Mouse (Mus musculus): Measurements from ENCODE around the gene Aamp. TPM values are rescaled to one million over a fixed set of nuclear protein-coding genes. Genes with fewer than 3 reads are reported as not detected.

Gene Aamp
- polyA plus RNA-seq, 1 experiment from 2014 or later, result 130 TPM

GRCm38 (mm10) chr1:74239162-74239561 lies 45.4 kb downstream of the Aamp start:
- peak overlapping the region; percentile 28; the same call in 1 of the 2 replicates for H3K9ac ChIP-seq (ENCODE audit: low read depth, low read length)
- WGBS, result 9% methylated on average over 7 of the region's 7 CpGs
- ATAC-seq, result peak; percentile 58
- H3K27ac ChIP-seq (ENCODE audit: low read depth, low read length), result peak overlapping the region; percentile 63
- H3K27me3 ChIP-seq (replicated peaks; ENCODE audit: control insufficient read depth, insufficient read depth, low read length), result no peaks in the 10 kb centered on the region
- peak overlapping the region; percentile 100 for H3K4me3 ChIP-seq (ENCODE audit: low read depth, low read length)
- H3K4me2 ChIP-seq (replicated peaks; ENCODE audit: low read depth), result peak overlapping the region; percentile 67
- H3K9me3 ChIP-seq (ENCODE audit: control insufficient read depth), result no peaks in the 10 kb centered on the region
- peaks cover 18% of the 10 kb centered on the region for H3K4me1 ChIP-seq (replicated peaks; ENCODE audit: control insufficient read depth, insufficient read depth, low read length)
- no peaks in the 10 kb centered on the region for H3K36me3 ChIP-seq (ENCODE audit: control insufficient read depth, insufficient read depth)
- TF ChIP-seq CTCF (IDR thresholded peaks at IDR 0.05; ENCODE audit: low read depth), result no peak

GRCm38 (mm10) chr1:74238136-74238535 lies 46.4 kb downstream of the Aamp start:
- peak overlapping the region; percentile 100 for H3K4me3 ChIP-seq (ENCODE audit: low read depth, low read length)
- 0 out of 2 replicates have a peak overlapping the region, but pooled peaks have one; percentile 97 for H3K9ac ChIP-seq (ENCODE audit: low read depth, low read length)
- TF ChIP-seq CTCF (IDR thresholded peaks at IDR 0.05; ENCODE audit: low read depth), result no peak
- no peak overlapping the region; the same call in 1 of the 2 replicates for H3K27ac ChIP-seq (ENCODE audit: low read depth, low read length)
- no peaks in the 10 kb centered on the region for H3K36me3 ChIP-seq (ENCODE audit: control insufficient read depth, insufficient read depth)
- H3K4me2 ChIP-seq (replicated peaks; ENCODE audit: low read depth), result peak overlapping the region; percentile 67
- no peaks in the 10 kb centered on the region for H3K27me3 ChIP-seq (replicated peaks; ENCODE audit: control insufficient read depth, insufficient read depth, low read length)
- ATAC-seq, result no peak
- 19% methylated on average over 1 of the region's 1 CpGs for WGBS
- no peaks in the 10 kb centered on the region for H3K9me3 ChIP-seq (ENCODE audit: control insufficient read depth)
- H3K4me1 ChIP-seq (replicated peaks; ENCODE audit: control insufficient read depth, insufficient read depth, low read length), result peaks cover 18% of the 10 kb centered on the region

GRCm38 (mm10) chr1:74237671-74238070 lies 46.9 kb downstream of the Aamp start:
- Histone ChIP-seq H3K4me1 (replicated peaks; ENCODE audit: control insufficient read depth, insufficient read depth, low read length) (peaks cover 18% of the 10 kb centered on the region), H3K4me3 (ENCODE audit: low read depth, low read length) (peak overlapping the region; percentile 100), H3K27me3 (replicated peaks; ENCODE audit: control insufficient read depth, insufficient read depth, low read length) (no peaks in the 10 kb centered on the region), H3K9ac (ENCODE audit: low read depth, low read length) (peak overlapping the region; percentile 97), H3K36me3 (ENCODE audit: control insufficient read depth, insufficient read depth) (no peaks in the 10 kb centered on the region), H3K27ac (ENCODE audit: low read depth, low read length) (no peak overlapping the region), H3K9me3 (ENCODE audit: control insufficient read depth) (no peaks in the 10 kb centered on the region), H3K4me2 (replicated peaks; ENCODE audit: low read depth) (peak overlapping the region; percentile 67)
- WGBS, result 10% methylated on average over 5 of the region's 5 CpGs
- TF ChIP-seq CTCF (IDR thresholded peaks at IDR 0.05; ENCODE audit: low read depth), result no peak
- no peak for ATAC-seq

- peak overlapping the region; percentile 98 for H3K27ac ChIP-seq (ENCODE audit: low read depth, low read length)
- H3K9me3 ChIP-seq (ENCODE audit: control insufficient read depth), result no peaks in the 10 kb centered on the region
- ATAC-seq, result peak; percentile 50
- H3K4me1 ChIP-seq (replicated peaks; ENCODE audit: control insufficient read depth, insufficient read depth, low read length), result peaks cover 18% of the 10 kb centered on the region
- peak overlapping the region; percentile 100 for H3K4me3 ChIP-seq (ENCODE audit: low read depth, low read length)
- H3K36me3 ChIP-seq (ENCODE audit: control insufficient read depth, insufficient read depth), result no peaks in the 10 kb centered on the region
- peak overlapping the region; percentile 97 for H3K9ac ChIP-seq (ENCODE audit: low read depth, low read length)
- TF ChIP-seq CTCF (IDR thresholded peaks at IDR 0.05; ENCODE audit: low read depth), result 0 out of 2 replicates have a peak, but pooled peaks have one; percentile 2
- whole genome bisulfite sequencing, result under 1% methylated on average over 54 of the region's 57 CpGs
- H3K4me2 ChIP-seq (replicated peaks; ENCODE audit: low read depth), result peak overlapping the region; percentile 67
- H3K27me3 ChIP-seq (replicated peaks; ENCODE audit: control insufficient read depth, insufficient read depth, low read length), result no peaks in the 10 kb centered on the region
Measured at GRCm38 (mm10) chr1:74236590-74237317, 47.8 kb downstream of the Aamp start.

GRCm38 (mm10) chr1:74235938-74236589 lies 48.5 kb downstream of the Aamp start, which contains the start of gene Arpc2:
Gene Arpc2 (plus strand): TSS chr1:74236084.
- H3K4me1 ChIP-seq (replicated peaks; ENCODE audit: control insufficient read depth, insufficient read depth, low read length), result peaks cover 18% of the 10 kb centered on the region
- no peaks in the 10 kb centered on the region for H3K36me3 ChIP-seq (ENCODE audit: control insufficient read depth, insufficient read depth)
- H3K4me2 ChIP-seq (replicated peaks; ENCODE audit: low read depth), result peak within 1 kb of the TSS; percentile 67
- H3K27ac ChIP-seq (ENCODE audit: low read depth, low read length), result peak within 1 kb of the TSS; percentile 98
- H3K9ac ChIP-seq (ENCODE audit: low read depth, low read length), result peak within 1 kb of the TSS; percentile 97
- no peaks in the 10 kb centered on the region for H3K27me3 ChIP-seq (replicated peaks; ENCODE audit: control insufficient read depth, insufficient read depth, low read length)
- no peaks in the 10 kb centered on the region for H3K9me3 ChIP-seq (ENCODE audit: control insufficient read depth)
- 1% methylated on average over 54 of the region's 55 CpGs for WGBS
- H3K4me3 ChIP-seq (ENCODE audit: low read depth, low read length), result peak within 1 kb of the TSS; percentile 100
- ATAC-seq, result peak; percentile 93
- TF ChIP-seq CTCF (IDR thresholded peaks at IDR 0.05; ENCODE audit: low read depth), result no peak

- no peaks in the 10 kb centered on the region for H3K4me1 ChIP-seq (replicated peaks; ENCODE audit: control insufficient read depth, insufficient read depth, low read length)
- no CpG with 5 or more reads among the region's 1 CpGs for WGBS
Measured at GRCm38 (mm10) chr1:74230992-74231391, 53.5 kb downstream of the Aamp start.

More at GRCm38 (mm10) chr1:74230992-74231391, 53.5 kb downstream of the Aamp start:
- ATAC-seq, result no peak
- no peak overlapping the region for H3K4me3 ChIP-seq (ENCODE audit: low read depth, low read length)
- no peak overlapping the region for H3K27ac ChIP-seq (ENCODE audit: low read depth, low read length)
- no peak for TF ChIP-seq CTCF (IDR thresholded peaks at IDR 0.05; ENCODE audit: low read depth)
- no peaks in the 10 kb centered on the region for H3K9me3 ChIP-seq (ENCODE audit: control insufficient read depth)
- no peaks in the 10 kb centered on the region for H3K36me3 ChIP-seq (ENCODE audit: control insufficient read depth, insufficient read depth)
- no peak overlapping the region for H3K4me2 ChIP-seq (replicated peaks; ENCODE audit: low read depth)
- no peak overlapping the region for H3K9ac ChIP-seq (ENCODE audit: low read depth, low read length)
- no peaks in the 10 kb centered on the region for H3K27me3 ChIP-seq (replicated peaks; ENCODE audit: control insufficient read depth, insufficient read depth, low read length)
